Mouse (Mus musculus): ENCODE results near the gene Acot7. TPM values are rescaled to one million over a fixed set of nuclear protein-coding genes. Genes with fewer than 3 reads are reported as not detected.

Acot7 gene
- polyA plus RNA-seq (2012; rRNA removed), result 15.4 and 17.9 TPM in 2 replicates

- DNase-seq (ENCODE audit: low read depth in 1 of 2, low spot score in 2 of 2), result peak; percentile 75 to 89
- Histone ChIP-seq H3K27me3 (ENCODE audit: control insufficient read depth, insufficient read depth, low read length) (no peaks in the 10 kb centered on the region), H3K4me3 (ENCODE audit: extremely low read depth, insufficient read depth, insufficient read length) (peak within 1 kb of the TSS; percentile 74), H3K36me3 (ENCODE audit: control insufficient read depth, insufficient read depth, low read length) (no peaks in the 10 kb centered on the region), H3K27ac (ENCODE audit: insufficient read depth, low read length) (peak within 1 kb of the TSS; percentile 91), H3K4me1 (ENCODE audit: control insufficient read depth, insufficient read depth, insufficient read length) (peaks cover 10% of the 10 kb centered on the region)
- under 1% methylated on average over 92 of the region's 108 CpGs for WGBS
- TF ChIP-seq CTCF (IDR thresholded peaks at IDR 0.05; ENCODE audit: extremely low read depth, insufficient read depth, insufficient read length, insufficient replicate concordance) (no peak), POLR2A (IDR thresholded peaks at IDR 0.05; ENCODE audit: low read depth, low read length) (peak; percentile 47)
Observed at GRCm38 (mm10) chr4:152177537-152178343, at the start of gene Acot7. Gene Acot7, plus strand, starts transcription at chr4:152178134.

GRCm38 (mm10) chr4:152128784-152129183 is 49.1 kb upstream of the Acot7 start:
- peaks cover 45% of the 10 kb centered on the region for H3K27me3 ChIP-seq (ENCODE audit: control insufficient read depth, insufficient read depth, low read length)
- DNase-seq (ENCODE audit: low read depth in 1 of 2, low spot score in 2 of 2), result no peak
- TF ChIP-seq CTCF (IDR thresholded peaks at IDR 0.05; ENCODE audit: extremely low read depth, insufficient read depth, insufficient read length, insufficient replicate concordance), result no peak
- no peak for TF ChIP-seq POLR2A (IDR thresholded peaks at IDR 0.05; ENCODE audit: low read depth, low read length)
- H3K36me3 ChIP-seq (ENCODE audit: control insufficient read depth, insufficient read depth, low read length), result no peaks in the 10 kb centered on the region
- WGBS, result 88% methylated on average over 5 of the region's 5 CpGs
- H3K4me3 ChIP-seq (ENCODE audit: extremely low read depth, insufficient read depth, insufficient read length), result no peak overlapping the region
- H3K4me1 ChIP-seq (ENCODE audit: control insufficient read depth, insufficient read depth, insufficient read length), result peaks cover 28% of the 10 kb centered on the region
- no peak overlapping the region for H3K27ac ChIP-seq (ENCODE audit: insufficient read depth, low read length)

GRCm38 (mm10) chr4:152129395-152129930 is 48.5 kb upstream of the Acot7 start:
- Histone ChIP-seq H3K4me1 (ENCODE audit: control insufficient read depth, insufficient read depth, insufficient read length) (peaks cover 28% of the 10 kb centered on the region), H3K4me3 (ENCODE audit: extremely low read depth, insufficient read depth, insufficient read length) (no peak overlapping the region), H3K27ac (ENCODE audit: insufficient read depth, low read length) (no peak overlapping the region), H3K36me3 (ENCODE audit: control insufficient read depth, insufficient read depth, low read length) (no peaks in the 10 kb centered on the region), H3K27me3 (ENCODE audit: control insufficient read depth, insufficient read depth, low read length) (peaks cover 46% of the 10 kb centered on the region)
- 48% methylated on average over 13 of the region's 13 CpGs for WGBS
- DNase-seq (ENCODE audit: low read depth in 1 of 2, low spot score in 2 of 2), result no peak
- TF ChIP-seq CTCF (IDR thresholded peaks at IDR 0.05; ENCODE audit: extremely low read depth, insufficient read depth, insufficient read length, insufficient replicate concordance), result no peak
- TF ChIP-seq POLR2A (IDR thresholded peaks at IDR 0.05; ENCODE audit: low read depth, low read length), result no peak

DNA sequence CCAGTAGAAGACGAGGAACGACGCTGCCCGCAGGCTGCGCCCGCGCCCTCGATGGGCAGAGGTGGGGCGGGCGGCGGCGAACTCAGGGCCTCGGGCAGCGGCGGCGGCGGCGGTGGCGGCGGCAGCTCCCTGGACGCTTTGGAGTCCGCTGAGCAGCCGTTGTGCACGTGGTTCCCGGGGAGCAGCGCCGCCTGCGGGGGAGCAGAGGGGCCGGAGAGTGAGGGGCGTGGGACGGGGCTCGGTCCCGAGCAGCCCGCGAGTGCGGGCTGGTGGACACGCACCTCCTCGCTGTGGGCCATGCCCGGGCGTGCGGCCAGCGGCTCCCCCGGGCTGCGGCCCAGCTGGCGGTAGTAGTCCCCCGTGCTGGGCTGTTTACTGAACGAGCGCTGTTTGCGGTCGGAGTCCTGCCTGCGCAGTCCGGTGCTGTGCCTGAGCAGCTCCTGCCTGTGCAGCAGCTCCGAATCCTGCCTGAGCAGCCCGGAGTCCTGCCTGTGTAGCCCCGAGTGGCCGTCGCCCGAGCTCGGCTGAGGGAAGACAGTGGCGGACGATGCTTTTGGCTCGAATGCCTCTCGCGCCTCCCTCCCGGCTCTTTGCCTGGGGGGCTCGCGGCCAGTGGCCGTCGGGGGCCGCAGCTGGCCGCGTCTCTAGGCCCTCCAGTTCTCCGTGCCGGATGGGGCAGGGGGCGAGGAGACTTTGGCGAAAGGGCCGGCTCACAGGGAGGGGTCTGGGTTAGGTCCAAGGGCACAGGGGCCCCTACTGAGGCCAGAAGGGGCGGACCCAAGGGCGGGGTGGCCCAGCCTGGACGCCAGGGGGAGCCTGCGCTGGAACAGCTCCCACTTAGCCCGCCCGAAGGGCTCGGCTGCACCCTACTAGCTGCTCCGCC is 46.9 kb upstream of the Acot7 start:
- Histone ChIP-seq H3K36me3 (ENCODE audit: control insufficient read depth, insufficient read depth, low read length) (no peaks in the 10 kb centered on the region), H3K27ac (ENCODE audit: insufficient read depth, low read length) (no peak overlapping the region), H3K27me3 (ENCODE audit: control insufficient read depth, insufficient read depth, low read length) (peaks cover 38% of the 10 kb centered on the region), H3K4me3 (ENCODE audit: extremely low read depth, insufficient read depth, insufficient read length) (peak overlapping the region; percentile 40; the same call in 1 of the 2 replicates), H3K4me1 (ENCODE audit: control insufficient read depth, insufficient read depth, insufficient read length) (peaks cover 16% of the 10 kb centered on the region)
- peak in 1 of 2 experiments; percentile 60 for DNase-seq (ENCODE audit: low read depth in 1 of 2, low spot score in 2 of 2)
- TF ChIP-seq POLR2A (IDR thresholded peaks at IDR 0.05; ENCODE audit: low read depth, low read length), result no peak
- TF ChIP-seq CTCF (IDR thresholded peaks at IDR 0.05; ENCODE audit: extremely low read depth, insufficient read depth, insufficient read length, insufficient replicate concordance), result peak; percentile 46
- 2% methylated on average over 77 of the region's 85 CpGs for WGBS

DNA sequence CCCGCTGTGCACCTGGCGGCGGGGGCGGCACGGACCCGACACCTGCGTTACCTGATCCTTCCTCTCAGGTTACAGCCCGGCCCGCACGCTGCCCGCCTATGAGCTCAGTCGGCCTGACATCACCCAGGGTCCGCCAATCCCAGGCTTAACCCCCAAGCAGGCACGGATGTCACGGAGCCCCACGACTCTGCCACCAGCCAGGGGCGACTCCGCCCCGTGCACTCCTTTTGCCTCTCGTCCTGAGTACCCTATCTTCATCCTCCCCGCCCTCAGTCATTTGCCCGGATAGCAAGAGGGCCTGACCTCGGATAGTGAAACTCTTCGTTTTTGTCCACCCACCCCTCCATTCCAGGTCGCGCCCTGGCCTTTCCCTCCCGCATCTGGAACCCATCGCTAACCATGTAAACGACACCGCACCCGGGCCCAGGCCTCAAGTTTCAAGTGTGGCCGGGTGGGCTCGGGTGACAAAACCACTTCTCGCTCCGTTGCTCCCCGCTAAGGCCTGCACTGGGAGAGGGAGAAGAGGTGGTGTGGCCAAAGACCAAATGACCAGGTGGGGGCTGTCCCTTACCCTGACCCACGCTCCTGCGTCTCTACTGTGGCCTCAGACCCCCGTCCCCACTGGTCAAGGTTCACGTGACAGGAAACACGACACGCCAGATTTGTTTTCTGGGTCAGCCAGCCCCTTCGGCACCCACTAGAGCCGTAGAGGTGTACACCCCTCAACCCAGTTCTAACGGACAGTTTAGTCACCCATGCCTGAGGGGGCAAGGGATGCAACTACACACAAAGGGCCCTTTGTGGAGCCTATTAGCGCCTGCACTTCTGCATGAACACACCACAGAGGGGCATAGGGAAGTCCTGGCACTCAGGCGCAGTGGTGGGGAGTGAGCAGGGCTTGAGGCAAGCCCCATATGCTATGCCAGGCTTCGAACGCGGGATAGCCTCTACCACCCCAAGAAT is 45.8 kb upstream of the Acot7 start:
- 16% methylated on average over 50 of the region's 50 CpGs for WGBS
- DNase-seq (ENCODE audit: low read depth in 1 of 2, low spot score in 2 of 2), result no peak
- Histone ChIP-seq H3K27me3 (ENCODE audit: control insufficient read depth, insufficient read depth, low read length) (peaks cover 33% of the 10 kb centered on the region), H3K4me3 (ENCODE audit: extremely low read depth, insufficient read depth, insufficient read length) (peak overlapping the region; percentile 40; the same call in 1 of the 2 replicates), H3K4me1 (ENCODE audit: control insufficient read depth, insufficient read depth, insufficient read length) (peaks cover 15% of the 10 kb centered on the region), H3K36me3 (ENCODE audit: control insufficient read depth, insufficient read depth, low read length) (no peaks in the 10 kb centered on the region), H3K27ac (ENCODE audit: insufficient read depth, low read length) (no peak overlapping the region)
- no peak for TF ChIP-seq CTCF (IDR thresholded peaks at IDR 0.05; ENCODE audit: extremely low read depth, insufficient read depth, insufficient read length, insufficient replicate concordance)
- no peak for TF ChIP-seq POLR2A (IDR thresholded peaks at IDR 0.05; ENCODE audit: low read depth, low read length)

DNA sequence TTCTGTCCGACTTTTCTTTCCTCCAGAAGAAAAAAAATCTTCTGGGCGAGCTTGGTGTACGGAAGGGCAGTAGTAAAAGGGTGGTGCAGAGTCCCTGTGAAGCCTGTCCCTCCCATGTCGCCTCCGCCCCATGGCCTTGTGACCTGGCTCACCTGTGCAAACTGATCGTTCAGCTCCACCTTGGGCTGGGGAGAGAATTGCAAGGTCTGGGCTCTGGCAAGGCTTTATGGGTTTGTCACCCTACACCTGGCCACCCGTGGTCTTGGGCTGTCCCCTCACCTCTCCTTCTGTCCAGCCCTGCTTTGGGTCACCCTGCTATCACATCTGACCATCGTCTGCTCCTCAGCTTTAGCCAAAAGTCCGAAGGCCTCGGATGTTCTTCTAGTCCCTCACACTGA is 45.2 kb upstream of the Acot7 start:
- H3K4me1 ChIP-seq (ENCODE audit: control insufficient read depth, insufficient read depth, insufficient read length), result peaks cover 15% of the 10 kb centered on the region
- peaks cover 33% of the 10 kb centered on the region for H3K27me3 ChIP-seq (ENCODE audit: control insufficient read depth, insufficient read depth, low read length)
- no peak overlapping the region for H3K27ac ChIP-seq (ENCODE audit: insufficient read depth, low read length)
- DNase-seq (ENCODE audit: low read depth in 1 of 2, low spot score in 2 of 2), result no peak
- WGBS, result 67% methylated on average over 10 of the region's 10 CpGs
- no peaks in the 10 kb centered on the region for H3K36me3 ChIP-seq (ENCODE audit: control insufficient read depth, insufficient read depth, low read length)
- no peak for TF ChIP-seq POLR2A (IDR thresholded peaks at IDR 0.05; ENCODE audit: low read depth, low read length)
- TF ChIP-seq CTCF (IDR thresholded peaks at IDR 0.05; ENCODE audit: extremely low read depth, insufficient read depth, insufficient read length, insufficient replicate concordance), result no peak
- no peak overlapping the region for H3K4me3 ChIP-seq (ENCODE audit: extremely low read depth, insufficient read depth, insufficient read length)
